Mouse (Mus musculus) E14TG2a.4 (cell line): ENCODE data around the gene Dpf3.

Experiments
- CTCF ChIP-seq: conservative IDR thresholded peaks from 2 replicates; pipeline ENCODE4 v1.5.1; 2014; ENCODE audit warnings: low read length
- NANOG ChIP-seq: IDR thresholded peaks from 2 replicates; pipeline ENCODE4 v1.6.1; 2014; ENCODE audit warnings: borderline replicate concordance, low read length, mixed read lengths
- POU5F1 ChIP-seq: IDR thresholded peaks from 2 replicates; pipeline ENCODE4 v1.6.1; 2014; ENCODE audit warnings: low read length, borderline replicate concordance

DNA sequence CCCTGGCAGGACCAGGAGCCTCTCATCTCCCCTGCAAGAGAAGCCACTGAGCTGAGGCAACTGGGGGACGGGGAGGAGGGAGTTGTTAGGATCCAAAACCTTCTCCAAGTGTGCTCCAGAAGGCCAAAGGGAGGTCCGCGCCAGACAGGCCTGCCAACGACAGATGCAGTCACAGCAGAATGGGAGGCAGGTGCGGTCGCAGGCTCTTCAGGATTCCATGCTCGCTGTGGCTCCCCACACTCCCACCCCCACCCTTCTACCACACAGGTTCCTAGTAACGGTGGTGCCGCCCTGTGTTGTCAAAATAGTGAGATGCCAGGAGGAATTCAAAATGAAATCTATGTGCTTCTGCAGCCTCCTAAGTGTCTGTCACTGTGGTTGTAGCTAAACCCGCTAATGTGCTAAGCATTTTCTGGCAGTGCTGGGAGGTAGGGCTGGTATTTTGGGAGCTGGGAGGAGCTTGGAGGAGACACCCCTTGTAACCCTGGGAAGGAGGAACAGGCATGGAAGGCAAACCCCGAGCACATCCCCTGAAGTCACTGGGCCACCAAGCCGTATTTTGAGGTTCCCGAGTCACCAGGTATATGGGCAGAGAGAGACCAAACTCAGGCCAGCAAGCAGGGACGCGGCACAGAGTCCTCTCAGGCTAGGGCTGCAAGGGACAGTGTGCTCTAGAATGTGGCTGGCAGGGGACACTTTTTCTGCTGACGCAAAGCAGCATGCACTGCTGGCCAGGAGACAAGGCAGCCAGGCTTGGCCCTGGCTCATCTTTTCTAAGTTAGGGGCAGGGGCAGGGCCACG, 75.6 kb downstream of the Dpf3 start:
- no peak for TF ChIP-seq CTCF
- no peak for TF ChIP-seq NANOG
- TF ChIP-seq POU5F1, result no peak
